Mouse (Mus musculus) forebrain, embryonic 10.5 days (tissue): ENCODE results near the gene BC005537. TPM values are rescaled to one million over a fixed set of nuclear protein-coding genes. Genes with fewer than 3 reads are reported as not detected.

ENCODE experiments used
- polyA plus RNA-seq: library from polyadenylated mRNA; unstranded; fragments of >200 nt; fragmentation: Nextera tagmentation; extraction: Ambion mirVana; gene quantifications from 2 replicates; pipeline ENCODE4 v1.2.1, GENCODE M21; 2016

BC005537 gene
- polyA plus RNA-seq, 1 experiment from 2014 or later: 11.4 TPM

Other genes with a start within 250 kb of the BC005537 start
- 1.5 and 2.2 TPM in 2 replicates for gene Ripor2, start 219.5 kb upstream of the BC005537 start, polyA plus RNA-seq
- gene Armh2, start 60.4 kb upstream of the BC005537 start, polyA plus RNA-seq: 0.18 and 0.22 TPM in 2 replicates
- 208 TPM in 2 replicates for gene Gmnn, start 39.7 kb upstream of the BC005537 start, polyA plus RNA-seq
- gene Acot13, start 29.9 kb downstream of the BC005537 start, polyA plus RNA-seq: 61.7 TPM in 2 replicates
- 80.2 and 82.4 TPM in 2 replicates for gene Tdp2, start 30.0 kb downstream of the BC005537 start, polyA plus RNA-seq
- gene D130043K22Rik, start 43.5 kb downstream of the BC005537 start, polyA plus RNA-seq: 0.17 and 0.43 TPM in 2 replicates
- gene Aldh5a1, start 136.0 kb downstream of the BC005537 start, polyA plus RNA-seq: 8.1 and 8.5 TPM in 2 replicates
- 0.25 and 0.40 TPM in 2 replicates for gene Gpld1, start 141.5 kb downstream of the BC005537 start, polyA plus RNA-seq
- gene Mrs2, start 218.7 kb downstream of the BC005537 start, polyA plus RNA-seq: 18.9 and 21.0 TPM in 2 replicates